Mouse (Mus musculus) hindbrain, postnatal 0 days (tissue): ENCODE measurements at regions not wholly inside any gene's neighbourhood (a gene's known extent, or its start where the extent isn't known, plus 50 kb on each side); places are given as distances from the start of the nearest gene placed in this dataset.

Experiments
- ATAC-seq: fragments of 200-750 bp; cut with Nextera tagmentation; 2 replicates; pipeline ENCODE4 v1.8.0; 2017; ENCODE audit warnings: mild to moderate bottlenecking, moderate TSS enrichment, moderate library complexity
- DNase-seq: peaks from one replicate; pipeline ENCODE4 v3.0.0-alpha.2; 2015; ENCODE audit warnings: low spot score
- H3K27ac ChIP-seq: fragments of 300-500 bp; sonication (generic); 2 replicates; pipeline ENCODE4 v1.5.1; 2014; ENCODE audit warnings: mild to moderate bottlenecking
- H3K27me3 ChIP-seq: fragments of 300-500 bp; sonication (generic); 2 replicates; pipeline ENCODE4 v1.6.1; 2014; ENCODE audit warnings: low read length, mixed read lengths; ENCODE audit not compliant: insufficient read depth
- H3K36me3 ChIP-seq: fragments of 300-500 bp; sonication (generic); 2 replicates; pipeline ENCODE4 v1.6.1; 2014; ENCODE audit warnings: low read length, mixed read lengths; ENCODE audit not compliant: insufficient read depth
- H3K4me1 ChIP-seq: fragments of 300-500 bp; sonication (generic); 2 replicates; pipeline ENCODE4 v1.6.1; 2014; ENCODE audit warnings: antibody characterized with exemption, low read length, mixed read lengths; ENCODE audit not compliant: insufficient read depth
- H3K4me2 ChIP-seq: fragments of 300-500 bp; sonication (generic); 2 replicates; pipeline ENCODE4 v1.6.1; 2014; ENCODE audit warnings: low read depth, mild to moderate bottlenecking, low read length, moderate library complexity, mixed read lengths
- H3K4me3 ChIP-seq: fragments of 300-500 bp; sonication (generic); 2 replicates; pipeline ENCODE4 v1.5.1; 2014; ENCODE audit warnings: low read length
- H3K9ac ChIP-seq: fragments of 300-500 bp; sonication (generic); replicated peaks from 2 replicates; pipeline ENCODE4 v1.6.1; 2014; ENCODE audit warnings: mild to moderate bottlenecking, low read length, moderate library complexity, mixed read lengths
- H3K9me3 ChIP-seq: fragments of 300-500 bp; sonication (generic); 2 replicates; pipeline ENCODE4 v1.6.1; 2016; ENCODE audit warnings: low read length, mixed read lengths
- CTCF ChIP-seq: IDR thresholded peaks from 2 replicates; pipeline ENCODE4 v1.5.1; 2016; ENCODE audit warnings: antibody characterized with exemption, control low read depth, low read depth
- WGBS: fragments of 180-500 bp; shearing (Covaris S2); extraction: QIAGEN DNeasy Blood & Tissue Kit; methylation state at CpG from one replicate; pipeline ENCODE4 v1.1.7; 2014; 5-methylcytosine and 5-hydroxymethylcytosine counted together

- H3K4me2 ChIP-seq: no peak overlapping the region
- ATAC-seq: no peak
- DNase-seq: no peak
Measured at GRCm38 (mm10) chr6:13974710-13975506, 103.6 kb upstream of the 2610001J05Rik start.

GRCm38 (mm10) chr6:13964471-13964870 is 93.2 kb upstream of the 2610001J05Rik start:
- WGBS: 56% methylated on average over 2 of the region's 2 CpGs
- Histone ChIP-seq H3K9ac (no peak overlapping the region), H3K27me3 (no peaks in the 10 kb centered on the region), H3K4me3 (no peak overlapping the region), H3K27ac (no peak overlapping the region), H3K4me2 (no peak overlapping the region), H3K4me1 (no peaks in the 10 kb centered on the region), H3K36me3 (no peaks in the 10 kb centered on the region), H3K9me3 (no peaks in the 10 kb centered on the region)
- ATAC-seq (no peak), DNase-seq (no peak)
- TF ChIP-seq CTCF: no peak

More at GRCm38 (mm10) chr6:13974710-13975506, 103.6 kb upstream of the 2610001J05Rik start:
- no peak for TF ChIP-seq CTCF
- no peak overlapping the region for H3K27ac ChIP-seq
- no peak overlapping the region for H3K9ac ChIP-seq
- no peaks in the 10 kb centered on the region for H3K27me3 ChIP-seq
- H3K9me3 ChIP-seq: 0 out of 2 replicates have a peak, but pooled peaks cover 2% of the 10 kb centered on the region
- H3K4me3 ChIP-seq: no peak overlapping the region
- H3K4me1 ChIP-seq: no peaks in the 10 kb centered on the region
- no peaks in the 10 kb centered on the region for H3K36me3 ChIP-seq
- 61% methylated on average over 14 of the region's 14 CpGs for WGBS

GRCm38 (mm10) chr6:13964013-13964412 is 92.7 kb upstream of the 2610001J05Rik start:
- Histone ChIP-seq H3K27me3 (no peaks in the 10 kb centered on the region), H3K9me3 (no peaks in the 10 kb centered on the region), H3K4me1 (no peaks in the 10 kb centered on the region), H3K4me2 (no peak overlapping the region), H3K9ac (no peak overlapping the region), H3K4me3 (no peak overlapping the region), H3K36me3 (no peaks in the 10 kb centered on the region), H3K27ac (no peak overlapping the region)
- WGBS: 35% methylated on average over 2 of the region's 2 CpGs
- DNase-seq: no peak
- TF ChIP-seq CTCF: no peak
- ATAC-seq: no peak

- no peak for TF ChIP-seq CTCF
- no peak overlapping the region for H3K4me2 ChIP-seq
- H3K27ac ChIP-seq: no peak overlapping the region
- DNase-seq: no peak
- H3K4me1 ChIP-seq: no peaks in the 10 kb centered on the region
- H3K27me3 ChIP-seq: no peaks in the 10 kb centered on the region
- no peak for ATAC-seq
- no peaks in the 10 kb centered on the region for H3K36me3 ChIP-seq
- 54% methylated on average over 4 of the region's 4 CpGs for WGBS
- H3K9me3 ChIP-seq: no peaks in the 10 kb centered on the region
- no peak overlapping the region for H3K4me3 ChIP-seq
- H3K9ac ChIP-seq: no peak overlapping the region
Measured at GRCm38 (mm10) chr6:13949640-13950039, 78.3 kb upstream of the 2610001J05Rik start.

- Histone ChIP-seq H3K9ac (no peak overlapping the region), H3K9me3 (no peaks in the 10 kb centered on the region), H3K4me3 (no peak overlapping the region), H3K36me3 (no peaks in the 10 kb centered on the region), H3K27ac (no peak overlapping the region), H3K4me1 (no peaks in the 10 kb centered on the region), H3K4me2 (no peak overlapping the region), H3K27me3 (no peaks in the 10 kb centered on the region)
- peak; percentile 40; the same call in 1 of the 2 replicates for ATAC-seq
- no peak for TF ChIP-seq CTCF
- 64% methylated on average over 9 of the region's 9 CpGs for WGBS
- DNase-seq: no peak
Measured at GRCm38 (mm10) chr6:13920809-13921760, 49.8 kb upstream of the 2610001J05Rik start.
